Mouse (Mus musculus): ENCODE measurements around the gene 3110021N24Rik.
A peak's percentile ranks its signal among the peaks of the same experiment; 100 is the strongest.
"Not testable (repeated sequence)": the region's sequence is repeated elsewhere in the genome, so short reads cannot be mapped to it uniquely, and the experiment has no call there.

3110021N24Rik gene

GRCm38 (mm10) chr4:108719349-108719748, at the start of gene 3110021N24Rik:
Gene 3110021N24Rik (plus strand): TSS chr4:108719649.
- no peak for DNase-seq

- no peak for DNase-seq
Observed at GRCm38 (mm10) chr4:108686156-108686555, 33.3 kb upstream of the 3110021N24Rik start.

GRCm38 (mm10) chr4:108687098-108687497, 32.4 kb upstream of the 3110021N24Rik start:
- not testable (repeated sequence) for DNase-seq

GRCm38 (mm10) chr4:108690479-108690878, 29.0 kb upstream of the 3110021N24Rik start:
- DNase-seq = no peak

GRCm38 (mm10) chr4:108691469-108691868, 28.0 kb upstream of the 3110021N24Rik start:
- no peak for DNase-seq

GRCm38 (mm10) chr4:108696934-108697333, 22.5 kb upstream of the 3110021N24Rik start:
- DNase-seq = peak; percentile 5

GRCm38 (mm10) chr4:108708209-108708608, 11.2 kb upstream of the 3110021N24Rik start:
- DNase-seq = no peak

GRCm38 (mm10) chr4:108721245-108721784, 1.9 kb downstream of the 3110021N24Rik start:
- no peak for DNase-seq

- no peak for DNase-seq
Observed at GRCm38 (mm10) chr4:108724102-108724501, 4.7 kb downstream of the 3110021N24Rik start.

GRCm38 (mm10) chr4:108730450-108730849, 11.0 kb downstream of the 3110021N24Rik start:
- DNase-seq = no peak

- no peak for DNase-seq
Observed at GRCm38 (mm10) chr4:108731582-108731981, 12.1 kb downstream of the 3110021N24Rik start.

- no peak for DNase-seq
Observed at GRCm38 (mm10) chr4:108746160-108746873, 26.9 kb downstream of the 3110021N24Rik start.

- no peak for DNase-seq
Observed at GRCm38 (mm10) chr4:108759583-108759982, 40.1 kb downstream of the 3110021N24Rik start.

- DNase-seq = no peak
Observed at GRCm38 (mm10) chr4:108768527-108768926, 49.1 kb downstream of the 3110021N24Rik start.

- DNase-seq = no peak
Observed at GRCm38 (mm10) chr4:108779763-108780056, 60.3 kb downstream of the 3110021N24Rik start.

GRCm38 (mm10) chr4:108780057-108780863, 60.8 kb downstream of the 3110021N24Rik start, which contains the start of gene Zfyve9:
Gene Zfyve9 (minus strand): TSS chr4:108780798.
- DNase-seq = peak; percentile 63

- no peak for DNase-seq
Observed at GRCm38 (mm10) chr4:108780864-108781205, 61.4 kb downstream of the 3110021N24Rik start.

GRCm38 (mm10) chr4:108781596-108781995, 62.1 kb downstream of the 3110021N24Rik start:
- DNase-seq = no peak

GRCm38 (mm10) chr4:108782421-108783085, 63.1 kb downstream of the 3110021N24Rik start:
- DNase-seq = peak; percentile 15

GRCm38 (mm10) chr4:108789258-108789936, 69.9 kb downstream of the 3110021N24Rik start:
- DNase-seq = no peak

- no peak for DNase-seq
Observed at GRCm38 (mm10) chr4:108790507-108790906, 71.1 kb downstream of the 3110021N24Rik start.

- DNase-seq = no peak
Observed at GRCm38 (mm10) chr4:108793941-108794340, 74.5 kb downstream of the 3110021N24Rik start.

GRCm38 (mm10) chr4:108796701-108797100, 77.3 kb downstream of the 3110021N24Rik start:
- DNase-seq = no peak
